Mouse (Mus musculus): ENCODE results near the gene Pdzd2. TPM values are rescaled to one million over a fixed set of nuclear protein-coding genes. Genes with fewer than 3 reads are reported as not detected.

Gene Pdzd2
- polyA plus RNA-seq, 1 experiment from 2014 or later, result 3.6 TPM

GRCm38 (mm10) chr15:12520292-12520691 is 219.4 kb downstream of the Pdzd2 start:
- 83% methylated on average over 9 of the region's 9 CpGs for WGBS
- Histone ChIP-seq H3K9me3 (no peaks in the 10 kb centered on the region), H3K36me3 (replicated peaks) (no peaks in the 10 kb centered on the region), H3K4me3 (no peak overlapping the region), H3K4me1 (peaks cover 22% of the 10 kb centered on the region), H3K27me3 (replicated peaks; ENCODE audit: low read depth, poor library complexity, severe bottlenecking) (no peaks in the 10 kb centered on the region), H3K27ac (replicated peaks) (no peak overlapping the region)
- DNase-seq (ENCODE audit: low spot score), result no peak

- Histone ChIP-seq H3K27ac (replicated peaks) (no peak overlapping the region), H3K9me3 (no peaks in the 10 kb centered on the region), H3K36me3 (replicated peaks) (no peaks in the 10 kb centered on the region), H3K4me1 (peaks cover 26% of the 10 kb centered on the region), H3K27me3 (replicated peaks; ENCODE audit: low read depth, poor library complexity, severe bottlenecking) (no peaks in the 10 kb centered on the region), H3K4me3 (no peak overlapping the region)
- WGBS, result 70% methylated on average over 14 of the region's 14 CpGs
- DNase-seq (ENCODE audit: low spot score), result no peak
Observed at GRCm38 (mm10) chr15:12518370-12518973, 221.3 kb downstream of the Pdzd2 start.

- Histone ChIP-seq H3K9me3 (no peaks in the 10 kb centered on the region), H3K27me3 (replicated peaks; ENCODE audit: low read depth, poor library complexity, severe bottlenecking) (no peaks in the 10 kb centered on the region), H3K36me3 (replicated peaks) (no peaks in the 10 kb centered on the region), H3K4me1 (peaks cover 26% of the 10 kb centered on the region), H3K4me3 (no peak overlapping the region), H3K27ac (replicated peaks) (no peak overlapping the region)
- WGBS, result 88% methylated on average over 9 of the region's 9 CpGs
- no peak for DNase-seq (ENCODE audit: low spot score)
Observed at GRCm38 (mm10) chr15:12517314-12517813, 222.4 kb downstream of the Pdzd2 start.

GRCm38 (mm10) chr15:12515272-12515844 is 224.4 kb downstream of the Pdzd2 start:
- Histone ChIP-seq H3K36me3 (replicated peaks) (no peaks in the 10 kb centered on the region), H3K4me1 (peaks cover 22% of the 10 kb centered on the region), H3K9me3 (no peaks in the 10 kb centered on the region), H3K27me3 (replicated peaks; ENCODE audit: low read depth, poor library complexity, severe bottlenecking) (no peaks in the 10 kb centered on the region), H3K27ac (replicated peaks) (no peak overlapping the region), H3K4me3 (no peak overlapping the region)
- WGBS, result 47% methylated on average over 9 of the region's 9 CpGs
- DNase-seq (ENCODE audit: low spot score), result peak; percentile 21

- H3K36me3 ChIP-seq (replicated peaks), result no peaks in the 10 kb centered on the region
Observed at GRCm38 (mm10) chr15:12513526-12513925, 226.2 kb downstream of the Pdzd2 start.

GRCm38 (mm10) chr15:12508765-12509377 is 230.9 kb downstream of the Pdzd2 start:
- WGBS, result 90% methylated on average over 10 of the region's 10 CpGs

More at GRCm38 (mm10) chr15:12513526-12513925, 226.2 kb downstream of the Pdzd2 start:
- Histone ChIP-seq H3K4me1 (peaks cover 16% of the 10 kb centered on the region), H3K4me3 (no peak overlapping the region), H3K9me3 (no peaks in the 10 kb centered on the region), H3K27ac (replicated peaks) (no peak overlapping the region), H3K27me3 (replicated peaks; ENCODE audit: low read depth, poor library complexity, severe bottlenecking) (no peaks in the 10 kb centered on the region)
- DNase-seq (ENCODE audit: low spot score), result no peak
- 56% methylated on average over 9 of the region's 9 CpGs for WGBS

GRCm38 (mm10) chr15:12507523-12507922 is 232.2 kb downstream of the Pdzd2 start:
- 81% methylated on average over 4 of the region's 4 CpGs for WGBS
- no peaks in the 10 kb centered on the region for H3K36me3 ChIP-seq (replicated peaks)
- no peaks in the 10 kb centered on the region for H3K27me3 ChIP-seq (replicated peaks; ENCODE audit: low read depth, poor library complexity, severe bottlenecking)
- peaks cover 20% of the 10 kb centered on the region for H3K4me1 ChIP-seq
- no peak overlapping the region for H3K4me3 ChIP-seq
- no peak overlapping the region for H3K27ac ChIP-seq (replicated peaks)
- no peaks in the 10 kb centered on the region for H3K9me3 ChIP-seq
- DNase-seq (ENCODE audit: low spot score), result no peak

More at GRCm38 (mm10) chr15:12508765-12509377, 230.9 kb downstream of the Pdzd2 start:
- H3K36me3 ChIP-seq (replicated peaks), result no peaks in the 10 kb centered on the region
- no peaks in the 10 kb centered on the region for H3K9me3 ChIP-seq
- H3K27me3 ChIP-seq (replicated peaks; ENCODE audit: low read depth, poor library complexity, severe bottlenecking), result no peaks in the 10 kb centered on the region
- H3K27ac ChIP-seq (replicated peaks), result no peak overlapping the region
- no peak for DNase-seq (ENCODE audit: low spot score)
- peaks cover 13% of the 10 kb centered on the region for H3K4me1 ChIP-seq
- H3K4me3 ChIP-seq, result no peak overlapping the region

- Histone ChIP-seq H3K36me3 (replicated peaks) (no peaks in the 10 kb centered on the region), H3K27ac (replicated peaks) (no peak overlapping the region), H3K4me1 (peaks cover 29% of the 10 kb centered on the region), H3K27me3 (replicated peaks; ENCODE audit: low read depth, poor library complexity, severe bottlenecking) (no peaks in the 10 kb centered on the region), H3K4me3 (no peak overlapping the region), H3K9me3 (no peaks in the 10 kb centered on the region)
- 86% methylated on average over 10 of the region's 10 CpGs for WGBS
- DNase-seq (ENCODE audit: low spot score), result no peak
Observed at GRCm38 (mm10) chr15:12506514-12506913, 233.2 kb downstream of the Pdzd2 start.

- no peaks in the 10 kb centered on the region for H3K9me3 ChIP-seq
- 62% methylated on average over 4 of the region's 4 CpGs for WGBS
- H3K4me3 ChIP-seq, result no peak overlapping the region
- H3K36me3 ChIP-seq (replicated peaks), result no peaks in the 10 kb centered on the region
- H3K27me3 ChIP-seq (replicated peaks; ENCODE audit: low read depth, poor library complexity, severe bottlenecking), result no peaks in the 10 kb centered on the region
- no peak overlapping the region for H3K27ac ChIP-seq (replicated peaks)
- peaks cover 33% of the 10 kb centered on the region for H3K4me1 ChIP-seq
- DNase-seq (ENCODE audit: low spot score), result no peak
Observed at GRCm38 (mm10) chr15:12506085-12506484, 233.6 kb downstream of the Pdzd2 start.

GRCm38 (mm10) chr15:12505556-12505955 is 234.2 kb downstream of the Pdzd2 start:
- 82% methylated on average over 11 of the region's 11 CpGs for WGBS
- Histone ChIP-seq H3K4me3 (no peak overlapping the region), H3K27ac (replicated peaks) (no peak overlapping the region)

GRCm38 (mm10) chr15:12503907-12504306 is 235.8 kb downstream of the Pdzd2 start:
- Histone ChIP-seq H3K4me3 (no peak overlapping the region), H3K27ac (replicated peaks) (no peak overlapping the region), H3K36me3 (replicated peaks) (no peaks in the 10 kb centered on the region), H3K9me3 (no peaks in the 10 kb centered on the region), H3K4me1 (peaks cover 40% of the 10 kb centered on the region), H3K27me3 (replicated peaks; ENCODE audit: low read depth, poor library complexity, severe bottlenecking) (no peaks in the 10 kb centered on the region)
- DNase-seq (ENCODE audit: low spot score), result no peak
- WGBS, result 88% methylated on average over 9 of the region's 9 CpGs

More at GRCm38 (mm10) chr15:12505556-12505955, 234.2 kb downstream of the Pdzd2 start:
- H3K4me1 ChIP-seq, result peaks cover 38% of the 10 kb centered on the region
- DNase-seq (ENCODE audit: low spot score), result peak; percentile 24
- H3K36me3 ChIP-seq (replicated peaks), result no peaks in the 10 kb centered on the region
- no peaks in the 10 kb centered on the region for H3K27me3 ChIP-seq (replicated peaks; ENCODE audit: low read depth, poor library complexity, severe bottlenecking)
- no peaks in the 10 kb centered on the region for H3K9me3 ChIP-seq

GRCm38 (mm10) chr15:12501924-12502548 is 237.7 kb downstream of the Pdzd2 start:
- no peaks in the 10 kb centered on the region for H3K9me3 ChIP-seq
- H3K27ac ChIP-seq (replicated peaks), result no peak overlapping the region
- no peaks in the 10 kb centered on the region for H3K27me3 ChIP-seq (replicated peaks; ENCODE audit: low read depth, poor library complexity, severe bottlenecking)
- H3K36me3 ChIP-seq (replicated peaks), result no peaks in the 10 kb centered on the region
- WGBS, result 50% methylated on average over 13 of the region's 13 CpGs
- H3K4me1 ChIP-seq, result peaks cover 40% of the 10 kb centered on the region
- DNase-seq (ENCODE audit: low spot score), result peak; percentile 20
- no peak overlapping the region for H3K4me3 ChIP-seq

All from embryonic facial prominence, embryonic 10.5 days (tissue).